Mouse (Mus musculus): ENCODE results near the gene Cuta.
"Not testable (repeated sequence)": the region's sequence is repeated elsewhere in the genome, so short reads cannot be mapped to it uniquely, and the experiment has no call there.

Cuta gene

DNA sequence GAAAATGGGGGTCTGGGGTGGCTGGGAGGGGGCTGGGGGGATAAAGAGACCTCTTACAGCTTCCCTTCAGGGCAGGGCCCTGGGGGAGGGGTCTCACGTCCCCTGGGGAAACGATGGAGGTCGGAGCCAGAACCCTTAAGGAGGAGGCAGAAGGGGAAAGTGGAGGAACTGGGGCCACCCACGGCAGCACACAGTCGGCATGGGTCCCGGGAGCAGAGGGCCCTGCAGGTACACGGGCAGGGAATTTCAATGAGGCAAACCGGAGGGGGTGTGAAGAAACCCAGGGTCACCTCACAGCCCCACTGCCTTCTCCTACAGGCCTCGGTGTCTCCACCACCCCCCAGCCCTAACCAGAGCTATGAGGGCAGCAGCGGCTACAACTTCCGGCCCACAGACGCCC lies 2.9 kb downstream of the Cuta start:
- DNase-seq (ENCODE audit: low spot score): no peak

DNA sequence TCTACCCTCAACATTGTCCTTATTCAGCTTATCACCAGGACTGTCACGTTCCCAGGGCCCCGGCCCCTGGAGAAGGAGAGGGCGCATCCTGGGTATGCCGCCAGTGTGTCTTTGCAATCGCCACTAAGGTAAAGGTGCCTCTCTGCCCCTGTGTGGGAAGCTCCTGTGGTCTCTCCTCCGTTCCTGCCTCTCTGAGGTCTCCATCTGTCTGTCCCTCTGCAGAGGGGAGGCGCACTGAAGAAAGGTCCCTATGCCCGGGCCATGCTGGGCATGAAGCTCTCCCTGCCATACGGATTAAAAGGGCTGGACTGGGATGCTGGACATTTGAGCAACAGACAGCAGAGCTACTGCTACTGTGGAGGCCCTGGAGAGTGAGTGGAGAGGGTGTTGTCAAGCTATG lies 4.3 kb downstream of the Cuta start:
- DNase-seq (ENCODE audit: low spot score): no peak

DNA sequence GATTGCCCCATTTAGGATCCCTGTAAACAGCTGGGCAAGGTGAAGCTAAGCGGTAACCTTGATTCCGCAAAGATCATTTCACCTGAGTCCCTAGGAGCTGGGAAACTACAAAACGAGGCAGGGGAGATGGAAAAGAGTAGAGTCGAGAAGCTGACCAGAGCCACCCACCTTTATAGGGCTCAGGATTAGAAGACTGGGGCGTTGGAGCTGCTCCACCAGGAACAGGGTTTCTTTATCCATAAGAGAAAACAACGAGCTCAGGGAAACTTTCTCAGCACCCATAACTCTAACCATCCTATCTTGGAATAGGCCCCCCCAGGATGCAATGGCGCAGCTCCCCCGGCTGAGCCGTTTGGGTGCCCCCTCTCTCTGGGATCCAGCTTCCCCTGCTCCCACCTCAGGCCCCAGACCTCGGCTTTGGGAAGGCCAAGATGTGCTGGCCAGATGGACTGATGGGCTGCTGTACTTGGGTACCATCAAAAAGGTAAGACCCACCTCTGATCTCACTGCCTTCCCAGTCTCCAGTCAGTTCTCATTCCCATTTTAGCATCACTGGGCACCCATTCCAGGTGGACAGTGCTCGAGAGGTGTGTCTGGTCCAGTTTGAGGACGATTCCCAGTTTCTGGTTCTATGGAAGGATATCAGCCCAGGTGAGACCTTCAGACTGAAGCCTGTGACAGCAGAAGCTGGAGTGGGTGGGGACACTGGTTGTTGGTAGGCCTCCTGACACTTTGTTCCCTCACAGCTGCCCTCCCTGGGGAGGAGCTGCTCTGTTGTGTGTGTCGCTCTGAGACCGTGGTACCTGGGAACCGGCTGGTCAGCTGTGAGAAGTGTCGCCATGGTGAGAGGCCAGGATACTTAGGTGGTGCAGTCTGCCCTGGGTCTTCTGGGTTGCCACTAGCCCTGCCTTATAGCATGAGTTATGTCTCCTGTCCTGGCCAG lies 5.2 kb downstream of the Cuta start:
- DNase-seq (ENCODE audit: low spot score): no peak

DNA sequence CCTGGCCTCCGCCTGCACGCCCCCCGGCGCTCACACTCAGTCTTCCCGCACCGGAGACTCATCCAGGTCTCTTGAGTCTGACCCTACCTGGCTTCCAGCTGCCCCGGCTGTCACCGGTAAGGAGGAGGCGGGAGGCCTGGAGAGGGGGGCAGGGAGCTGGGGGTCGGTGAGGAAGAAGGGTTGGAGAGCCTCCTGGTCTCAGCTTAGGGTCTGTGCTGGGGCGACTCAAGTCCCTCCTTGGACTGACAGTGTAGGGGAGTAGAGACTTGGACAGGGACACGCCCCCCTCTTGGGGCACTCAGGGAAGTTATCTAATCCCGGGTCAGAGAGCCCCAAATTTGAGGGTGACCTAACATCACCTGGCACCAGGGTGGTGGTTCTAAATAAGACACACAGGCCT lies 6.0 kb downstream of the Cuta start:
- DNase-seq (ENCODE audit: low spot score): peak; percentile 39

- DNase-seq (ENCODE audit: low spot score): peak; percentile 94
These were observed 6.5 kb downstream of the Cuta start, which contains the start of gene Phf1 for GRCm38 (mm10) chr17:26932839-26933398. Gene Phf1, plus strand, starts transcription at chr17:26933052.

GRCm38 (mm10) chr17:26931795-26932194 lies 7.6 kb downstream of the Cuta start:
- peak; percentile 70 for DNase-seq (ENCODE audit: low spot score)

DNA sequence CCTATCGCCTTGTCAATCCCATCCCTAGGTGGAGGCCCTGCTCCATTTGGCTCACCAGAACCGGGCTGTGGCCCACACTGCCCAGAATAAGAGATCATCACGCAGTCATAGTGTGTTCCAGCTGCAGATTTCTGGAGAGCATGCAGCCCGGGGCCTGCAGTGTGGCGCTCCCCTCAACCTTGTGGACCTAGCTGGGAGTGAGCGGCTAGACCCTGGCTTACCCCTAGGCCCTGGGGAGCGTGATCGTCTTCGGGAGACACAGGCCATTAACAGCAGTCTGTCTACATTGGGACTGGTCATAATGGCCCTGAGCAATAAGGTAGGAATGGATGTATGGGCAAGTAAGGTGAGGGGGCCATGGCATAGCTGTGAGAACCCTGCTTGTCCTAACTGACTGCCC lies 14.0 kb downstream of the Cuta start:
- DNase-seq (ENCODE audit: low spot score): not testable (repeated sequence)

GRCm38 (mm10) chr17:26922368-26922767 lies 17.0 kb downstream of the Cuta start:
- DNase-seq (ENCODE audit: low spot score): not testable (repeated sequence)

DNA sequence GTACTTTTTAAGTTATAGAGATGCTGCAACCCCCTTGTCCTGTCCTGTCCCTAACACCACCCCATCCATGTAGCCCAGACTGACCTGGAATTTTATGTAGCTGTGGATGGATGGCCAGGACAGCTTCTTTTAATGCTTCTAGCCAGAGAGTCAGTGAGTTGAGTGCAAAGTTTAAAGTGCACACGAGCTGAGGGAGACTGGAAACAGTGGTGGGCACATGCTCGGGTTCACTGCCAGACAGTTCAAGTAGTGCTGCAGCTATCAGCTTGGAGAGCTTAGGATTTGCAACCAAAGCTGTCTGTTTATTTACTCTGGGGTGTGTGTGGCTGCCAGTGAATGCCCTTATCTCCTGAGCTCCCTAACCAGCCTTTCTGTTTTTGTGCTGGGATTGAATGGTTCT lies 19.9 kb downstream of the Cuta start:
- DNase-seq (ENCODE audit: low spot score): not testable (repeated sequence)

- DNase-seq (ENCODE audit: low spot score): no peak
These were observed 21.0 kb downstream of the Cuta start for GRCm38 (mm10) chr17:26918343-26918742.

DNA sequence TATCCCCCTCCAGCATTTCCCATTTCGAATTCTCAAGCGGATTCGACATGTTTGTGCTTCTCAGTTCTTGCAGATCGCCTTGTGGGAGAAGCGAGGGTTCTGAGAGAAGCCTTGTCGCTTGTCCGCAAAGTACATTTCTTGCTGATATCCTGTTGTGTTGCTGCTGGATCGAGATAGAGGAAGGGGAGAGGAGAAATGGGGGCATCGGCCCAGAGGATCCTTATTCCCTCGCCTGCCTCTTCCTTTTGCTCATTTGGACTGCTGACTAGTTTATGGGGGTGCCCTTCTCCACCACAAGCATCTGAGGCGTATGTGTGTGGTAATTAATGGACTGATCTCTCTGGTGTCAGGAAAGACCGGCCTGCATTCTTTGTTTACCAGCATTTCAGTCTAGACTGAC lies 21.8 kb downstream of the Cuta start:
- DNase-seq (ENCODE audit: low spot score): not testable (repeated sequence)

- peak; percentile 100 for DNase-seq (ENCODE audit: low spot score)
These were observed 22.5 kb downstream of the Cuta start, which contains the start of gene Kifc5b for GRCm38 (mm10) chr17:26916711-26917482. Gene Kifc5b, plus strand, starts transcription at chr17:26917091.

GRCm38 (mm10) chr17:26915248-26915647 lies 24.1 kb downstream of the Cuta start:
- DNase-seq (ENCODE audit: low spot score): no peak

- DNase-seq (ENCODE audit: low spot score): not testable (repeated sequence)
These were observed 31.9 kb downstream of the Cuta start for GRCm38 (mm10) chr17:26907506-26907905.

DNA sequence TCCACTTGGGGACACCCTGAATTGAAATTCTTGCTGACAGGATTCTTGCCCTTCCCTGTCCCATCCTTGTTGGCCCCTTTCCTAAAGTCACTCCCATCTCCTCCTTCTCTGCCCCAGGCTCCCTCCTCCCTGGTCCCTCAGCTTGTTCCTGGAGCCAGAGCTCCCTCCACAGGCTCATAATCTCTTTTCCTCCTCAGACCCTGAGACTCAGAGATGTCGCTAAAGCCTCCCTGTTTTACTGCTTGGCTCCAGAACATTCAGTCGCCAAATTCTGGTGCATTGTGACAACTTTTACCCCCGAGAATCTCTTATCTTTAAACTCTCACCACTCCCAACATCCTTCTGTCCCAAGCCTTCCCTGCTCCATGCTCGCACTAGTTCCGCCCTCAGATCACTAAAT lies 35.0 kb downstream of the Cuta start:
- DNase-seq (ENCODE audit: low spot score): no peak

DNA sequence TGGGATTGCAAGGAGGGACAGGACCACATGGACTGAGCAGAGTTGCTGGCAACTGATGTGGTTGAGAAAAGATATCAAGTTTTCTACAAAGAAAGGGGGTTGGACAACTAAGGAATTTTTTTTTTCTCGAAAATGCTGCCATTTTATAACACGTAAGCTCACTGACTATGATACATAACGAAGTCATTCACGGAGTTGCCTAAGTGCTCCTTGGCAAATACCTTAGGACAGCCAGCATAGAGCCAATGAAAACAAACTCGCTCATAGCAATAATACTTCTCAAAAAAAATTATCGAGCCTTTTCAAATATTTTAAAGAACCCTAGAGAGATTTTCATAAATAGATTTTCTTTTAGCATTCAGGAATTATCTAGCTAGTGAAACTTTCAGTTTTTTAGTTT lies 38.5 kb downstream of the Cuta start:
- peak; percentile 78 for DNase-seq (ENCODE audit: low spot score)

DNA sequence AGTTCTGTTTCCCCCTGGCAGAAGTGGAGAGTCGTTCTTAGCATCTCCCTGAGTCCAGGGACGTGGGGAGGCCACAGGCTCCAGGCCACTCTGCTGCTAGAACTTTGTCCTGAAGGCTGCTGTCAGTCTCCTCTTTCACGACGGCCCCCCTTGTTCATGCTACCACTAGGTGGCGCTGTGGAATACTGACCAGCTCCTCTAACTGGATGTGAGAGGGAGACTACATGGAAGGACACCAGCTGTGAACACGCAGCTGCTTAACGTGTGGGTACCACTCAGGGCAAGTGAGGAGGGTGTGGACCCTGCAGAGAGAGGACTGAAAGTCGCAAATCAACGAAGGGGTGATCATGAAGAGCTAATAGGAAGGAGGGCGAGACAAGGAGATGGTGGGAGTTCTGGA lies 43.8 kb downstream of the Cuta start:
- DNase-seq (ENCODE audit: low spot score): peak; percentile 45

DNA sequence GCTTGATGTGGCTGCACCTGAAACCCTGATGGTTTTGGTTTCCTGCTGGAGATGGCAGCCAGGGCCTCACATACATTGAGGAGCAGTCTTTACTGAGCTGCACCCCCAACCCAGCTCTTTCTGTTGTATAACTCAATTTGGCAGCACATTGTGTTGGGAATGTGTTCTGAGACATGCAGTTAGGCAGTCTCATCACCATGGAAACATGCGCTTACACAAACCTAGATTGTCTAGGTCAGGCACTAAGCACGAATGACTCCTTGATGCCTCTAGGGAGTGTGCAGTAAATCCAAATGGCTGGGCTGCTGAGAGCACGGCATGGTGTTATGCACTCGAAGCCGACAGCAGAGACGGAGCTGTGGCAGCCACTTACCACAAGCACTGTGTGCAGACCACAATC lies 45.0 kb downstream of the Cuta start:
- DNase-seq (ENCODE audit: low spot score): no peak

DNA sequence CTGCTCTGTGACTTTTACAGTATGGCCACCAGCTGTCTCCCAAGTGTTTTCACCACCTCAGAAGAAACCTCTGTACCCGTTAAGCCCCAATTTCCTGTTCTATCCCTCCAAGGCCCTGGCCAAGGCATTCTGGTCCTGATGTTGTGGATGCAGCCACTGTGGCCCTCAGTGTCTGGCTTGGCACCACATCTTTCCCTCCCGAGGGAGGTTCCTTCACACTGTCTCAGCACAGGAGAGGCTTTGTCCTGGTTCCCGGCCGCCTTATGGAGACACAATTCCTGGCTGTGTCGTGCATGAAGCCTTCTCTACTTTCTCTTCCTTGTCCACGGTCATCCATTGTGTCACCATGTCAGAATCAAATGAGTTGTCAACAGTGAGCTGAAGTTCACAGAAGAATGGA lies 45.9 kb downstream of the Cuta start:
- DNase-seq (ENCODE audit: low spot score): no peak

GRCm38 (mm10) chr17:26892635-26893375 lies 46.6 kb downstream of the Cuta start:
- DNase-seq (ENCODE audit: low spot score): no peak

GRCm38 (mm10) chr17:26887926-26888325 lies 51.4 kb downstream of the Cuta start:
- DNase-seq (ENCODE audit: low spot score): peak; percentile 63

All from adipocyte (in vitro differentiated cells).